Comparison of ENCODE assay signal across 8 mouse cellular contexts in genomic region chr7:42660140-42660539, GRCm38 (mm10). TPM values are rescaled to one million over a fixed set of nuclear protein-coding genes. Genes with fewer than 3 reads are reported as not detected.
DNase-seq lines count a peak whose midpoint lies in the region; ATAC-seq and TF ChIP-seq lines count a peak whose summit lies in the region.
"Not testable (repeated sequence)": the region's sequence is repeated elsewhere in the genome, so short reads cannot be mapped to it uniquely, and the experiment has no call there.

No protein-coding gene starts in this region.

- WGBS in kidney, postnatal 0 days = 76% methylated on average over 4 of the region's 5 CpGs
- 77% methylated on average over 4 of the region's 5 CpGs for WGBS in lung, embryonic 14.5 days

- not testable (repeated sequence) for ATAC-seq in kidney, postnatal 0 days (replicated peaks; ENCODE audit: low FRiP score, low read depth); lung, embryonic 14.5 days (ENCODE audit: insufficient read depth)

- TF ChIP-seq CTCF in E14TG2a.4 (conservative IDR thresholded peaks at IDR 0.05; ENCODE audit: low read length) = peak; percentile 58
- TF ChIP-seq CTCF in gastrocnemius, adult 2 months (IDR thresholded peaks at IDR 0.05) = 0 out of 2 replicates have a peak, but pooled peaks have one; percentile 4
- peak; percentile 16; the same call in 1 of the 2 replicates for TF ChIP-seq CTCF in kidney, postnatal 0 days (IDR thresholded peaks at IDR 0.05; ENCODE audit: low read depth)
- TF ChIP-seq CTCF in lung, embryonic 14.5 days (IDR thresholded peaks at IDR 0.05; ENCODE audit: low read depth) = 0 out of 2 replicates have a peak, but pooled peaks have one; percentile 7

- H3K9ac ChIP-seq in kidney, postnatal 0 days (ENCODE audit: low read depth, low read length); lung, embryonic 14.5 days: not testable (repeated sequence)

- DNase-seq in 416B (ENCODE audit: low read depth) (peak; percentile 7), R1 (ENCODE audit: low read depth, low spot score) (peak; percentile 67)
- DNase-seq in gastrocnemius, adult 2 months; kidney, postnatal 0 days (ENCODE audit: low spot score); lung, embryonic 14.5 days: not testable (repeated sequence)
- peak; percentile 10 for DNase-seq in testis, postnatal 14 days (ENCODE audit: low spot score)
- DNase-seq in thymus, postnatal 4 days = peak; percentile 47

- H3K27ac ChIP-seq in gastrocnemius, adult 2 months; kidney, postnatal 0 days; lung, embryonic 14.5 days (ENCODE audit: low read depth): not testable (repeated sequence)

- not testable (repeated sequence) for H3K4me2 ChIP-seq in kidney, postnatal 0 days (ENCODE audit: low read length); lung, embryonic 14.5 days

- not testable (repeated sequence) for H3K4me1 ChIP-seq in E14TG2a.4 (replicated peaks; ENCODE audit: low read depth, low read length); kidney, postnatal 0 days (replicated peaks; ENCODE audit: insufficient read depth, low read length); lung, embryonic 14.5 days (ENCODE audit: insufficient read depth)

- intact Hi-C loops in gastrocnemius, adult 2 months (cut with DNase I) = not testable (repeated sequence)

- not testable (repeated sequence) for H3K27me3 ChIP-seq in E14TG2a.4 (ENCODE audit: insufficient read depth, low read length); kidney, postnatal 0 days (ENCODE audit: insufficient read depth, low read length); lung, embryonic 14.5 days (ENCODE audit: insufficient read depth, low read length)

- peaks cover 13% of the 10 kb centered on the region for H3K36me3 ChIP-seq in E14TG2a.4 (ENCODE audit: insufficient read depth, low read length)
- not testable (repeated sequence) for H3K36me3 ChIP-seq in kidney, postnatal 0 days (ENCODE audit: insufficient read depth, low read length); lung, embryonic 14.5 days (ENCODE audit: insufficient read depth)

- not testable (repeated sequence) for H3K4me3 ChIP-seq in E14TG2a.4 (replicated peaks; ENCODE audit: low read length); gastrocnemius, adult 2 months; kidney, postnatal 0 days (replicated peaks; ENCODE audit: low read depth, low read length); lung, embryonic 14.5 days (ENCODE audit: low read depth, low read length)

- H3K9me3 ChIP-seq in E14TG2a.4 (ENCODE audit: low read length); kidney, postnatal 0 days (replicated peaks; ENCODE audit: low read length); lung, embryonic 14.5 days (ENCODE audit: low read depth, low read length): not testable (repeated sequence)

RNA-seq across cellular contexts. Expression of gene Zfp976, which starts 17.8 kb away (rescaled TPM):
- total RNA-seq in gastrocnemius, adult 2 months (2021) = 1 to 10 TPM in 1 of 2 experiments, under 1 TPM in 1; 0.66 to 1.2 TPM
- polyA plus RNA-seq in kidney, postnatal 0 days (2015; fragmentation: Nextera tagmentation; extraction: Ambion mirVana) = 2.4 and 2.6 TPM in 2 replicates
- polyA plus RNA-seq in lung, embryonic 14.5 days (2014; fragmentation: Nextera tagmentation; extraction: Ambion mirVana) = 2.7 and 3.9 TPM in 2 replicates

RNA-seq across cellular contexts. Expression of gene Zfp975, which starts 32.4 kb away (rescaled TPM):
- total RNA-seq in gastrocnemius, adult 2 months (2021) = 1 to 10 TPM; 3.6 to 4.1 TPM
- polyA plus RNA-seq in kidney, postnatal 0 days (2015; fragmentation: Nextera tagmentation; extraction: Ambion mirVana) = 5.1 and 5.7 TPM in 2 replicates
- 8.8 and 10.4 TPM in 2 replicates for polyA plus RNA-seq in lung, embryonic 14.5 days (2014; fragmentation: Nextera tagmentation; extraction: Ambion mirVana)

Comparison
In these comparisons a context has a peak if more than half of its experiments do, and no peak if none do; other contexts are left out.
1. CTCF ChIP-seq: peak in every context shown above with its lines; median percentile 58 in E14TG2a.4; 16 in kidney, postnatal 0 days; 7 in lung, embryonic 14.5 days; 4 in gastrocnemius, adult 2 months.